Mouse (Mus musculus) kidney, adult 2 months (tissue): ENCODE measurements around the gene 9530077C05Rik.

Source experiments
- CTCF ChIP-seq: fragments of 200-500 bp; conservative IDR thresholded peaks from 2 replicates; pipeline ENCODE4 v1.5.1; 2011; ENCODE audit warnings: low read depth, mild to moderate bottlenecking, control low read depth, low read length, moderate library complexity, mixed read lengths; ENCODE audit not compliant: insufficient read depth, insufficient read length
- POLR2A ChIP-seq: fragments of 200-500 bp; IDR thresholded peaks from one replicate; pipeline ENCODE4 v1.6.1; 2011; ENCODE audit warnings: low read depth, low read length, control low read depth

GRCm38 (mm10) chr9:22449209-22449608, 37.9 kb downstream of the 9530077C05Rik start:
- TF ChIP-seq CTCF (no peak), POLR2A (no peak)
